Mouse (Mus musculus): ENCODE measurements around the gene Gm8879.
"Not testable (repeated sequence)": the region's sequence is repeated elsewhere in the genome, so short reads cannot be mapped to it uniquely, and the experiment has no call there.

Gene Gm8879

DNA sequence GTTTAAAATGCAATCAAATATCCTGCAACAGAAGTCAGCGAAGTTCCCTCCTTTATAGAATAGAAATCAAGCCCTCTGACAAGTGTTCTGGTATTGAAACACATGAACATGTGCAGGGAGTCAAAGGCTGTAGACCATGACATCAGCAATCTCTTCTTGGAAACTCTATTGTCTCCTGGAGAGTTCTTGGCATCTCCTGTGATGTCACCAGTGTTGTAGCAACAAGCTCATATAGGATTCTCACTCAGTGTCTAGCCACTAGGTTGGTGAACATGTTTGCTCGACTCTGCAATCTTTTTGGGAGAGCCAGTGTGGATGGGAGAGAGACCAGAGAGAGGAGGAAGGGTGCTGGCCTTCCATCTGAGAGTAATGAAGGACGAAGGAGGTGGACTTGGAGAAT is at the start of gene Gm8879:
Gm8879 (plus strand) TSS at position 301 of the 400 bp plus-strand sequence.
- DNase-seq (ENCODE audit: low read depth) = not testable (repeated sequence)

DNA sequence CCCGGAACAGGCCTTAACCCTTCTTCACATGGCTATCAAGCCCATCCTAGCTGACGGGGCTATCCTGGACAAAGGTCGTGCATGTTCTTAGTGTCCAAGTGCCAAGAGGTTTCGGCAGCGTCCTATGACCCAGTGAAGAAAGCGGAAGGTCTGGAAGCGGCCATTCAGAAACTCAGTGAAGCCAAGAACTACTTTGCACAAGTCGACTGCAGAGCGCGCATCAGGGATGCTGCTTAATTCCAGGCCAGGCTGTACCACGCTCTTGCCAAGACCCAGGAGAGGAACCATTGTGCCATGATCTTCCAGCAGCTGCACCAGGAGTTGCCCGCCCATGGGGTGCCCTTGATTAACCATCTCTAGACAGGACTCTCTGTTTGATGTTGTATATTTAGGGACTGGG is 10.6 kb downstream of the Gm8879 start:
- DNase-seq (ENCODE audit: low read depth) = not testable (repeated sequence)

Data from fibroblast of lung, adult 2 months (primary cell).